Mouse (Mus musculus): ENCODE results near the gene Gm42742. TPM values are rescaled to one million over a fixed set of nuclear protein-coding genes. Genes with fewer than 3 reads are reported as not detected.

The Gm42742 gene
- 3.3 TPM for polyA plus RNA-seq (2015; fragmentation: Illumina TruSeq; extraction: RNeasy Lipid Tissue Mini Kit (QIAGEN cat#74804); ENCODE audit: insufficient read depth, low read depth, low replicate concordance)

DNA sequence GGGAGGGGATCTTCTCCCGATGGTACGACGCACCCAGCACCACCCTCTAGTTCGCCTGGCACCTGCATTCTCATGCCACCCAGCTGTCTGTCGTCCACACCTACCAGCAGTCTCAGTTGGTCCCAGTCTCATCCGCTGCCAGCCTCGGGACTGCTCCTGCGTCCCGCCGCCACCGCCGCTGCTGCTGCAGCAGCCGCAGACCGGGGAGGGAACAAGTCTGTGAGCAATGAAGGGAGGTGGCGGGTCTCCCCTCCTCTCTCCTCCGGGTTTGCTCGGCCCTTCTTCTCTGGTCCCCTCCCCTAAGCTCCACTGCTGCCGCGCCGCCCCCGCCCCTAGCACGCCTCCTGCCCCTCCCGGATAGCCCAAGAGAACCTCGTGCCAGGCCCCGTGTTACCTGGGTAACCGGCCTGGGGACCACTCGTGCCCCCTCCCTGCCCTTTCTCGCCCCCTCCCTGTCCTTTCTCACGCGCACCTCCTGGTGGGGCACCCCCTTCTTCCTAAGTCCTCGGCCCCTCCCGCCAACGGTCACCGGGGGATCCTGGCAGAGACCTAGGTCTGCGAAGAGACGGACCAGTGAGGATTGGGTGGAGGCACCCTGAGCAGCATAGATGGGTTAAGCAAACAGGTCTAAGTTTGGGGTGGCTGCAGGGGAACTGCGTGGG is at the start of gene Gm42742, which contains the start of gene Prrt2:
Gene Gm42742, minus strand, starts transcription at position 197 of the 662 bp plus-strand sequence.
Gene Prrt2, minus strand, starts transcription at position 311 of the 662 bp plus-strand sequence.

DNA sequence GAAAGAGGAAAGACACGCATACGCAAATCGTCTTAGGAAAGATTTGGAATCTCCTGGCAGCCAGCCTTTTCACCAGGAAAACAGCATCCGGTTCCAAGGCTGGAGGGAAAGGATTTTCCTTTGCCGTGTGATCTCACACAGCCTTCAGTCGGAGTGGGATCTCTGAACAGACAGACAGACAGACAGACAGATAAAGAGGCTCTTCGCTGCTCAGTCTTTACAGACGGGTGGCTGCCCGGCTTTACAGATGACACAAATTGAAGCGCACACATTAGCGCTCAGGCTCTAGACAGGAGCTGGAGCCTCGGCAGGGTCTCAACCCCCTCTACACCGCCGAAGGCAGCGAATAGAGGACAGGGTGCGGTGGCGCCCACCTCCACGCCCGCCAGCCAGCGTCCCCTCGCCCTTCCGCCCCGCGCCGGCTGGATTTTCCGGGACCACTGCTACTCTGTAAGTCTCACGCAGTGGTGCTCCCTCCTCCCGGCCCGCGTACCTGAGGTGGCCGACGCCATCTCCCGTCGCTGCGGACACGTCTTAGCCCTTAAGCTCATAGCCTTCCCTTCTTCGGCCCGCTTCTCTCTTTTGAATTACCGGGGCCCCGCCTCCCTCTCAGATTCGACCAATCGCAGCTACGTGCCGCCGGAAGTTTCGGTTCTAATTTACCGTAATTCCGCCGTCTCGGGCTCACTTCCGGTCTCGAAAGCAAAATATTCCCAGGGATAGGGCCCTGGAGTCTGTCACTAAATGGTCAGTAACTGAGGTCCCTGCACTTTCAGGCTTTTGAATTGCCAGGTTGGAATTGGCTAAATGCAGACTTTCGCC is 21.2 kb upstream of the Gm42742 start, which contains the start of gene Kif22:
Gene Kif22, minus strand, starts transcription at position 621 of the 822 bp plus-strand sequence.

DNA sequence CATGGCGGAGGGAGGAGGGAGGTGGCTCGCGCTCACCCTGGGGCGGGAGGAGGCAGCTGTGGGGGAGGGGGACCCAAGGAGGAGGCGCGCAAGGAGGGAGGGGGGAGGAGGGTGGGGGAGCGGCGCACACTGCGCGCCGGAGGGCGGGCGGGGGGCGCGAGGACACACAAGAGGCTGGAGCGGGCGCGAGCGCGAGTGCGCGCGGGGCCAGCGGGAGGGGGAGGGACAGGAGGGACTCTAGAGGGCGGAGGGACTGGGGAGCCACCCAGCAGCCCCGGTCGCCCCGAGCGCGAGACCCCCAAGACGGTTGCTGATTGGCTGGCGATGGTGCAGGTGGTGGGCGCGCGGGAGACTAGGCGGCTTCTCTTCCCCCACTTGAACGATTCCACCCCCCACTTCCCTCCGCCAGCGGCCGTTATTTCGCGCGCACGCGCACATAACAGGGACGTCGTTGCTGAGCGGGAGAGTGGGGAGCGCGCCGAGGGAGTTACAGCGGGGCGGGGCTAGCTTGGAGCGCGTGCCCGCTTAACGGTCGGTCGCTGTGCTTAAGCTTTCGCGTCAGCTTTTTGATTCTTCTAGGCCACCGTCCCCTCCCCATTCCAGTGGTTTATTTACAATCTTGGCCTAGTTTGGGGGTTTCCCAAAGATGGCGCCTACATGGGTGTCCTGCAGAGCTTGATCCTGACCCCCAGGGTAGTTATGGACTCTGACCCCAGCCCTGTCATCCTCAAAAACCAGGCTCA is 6.3 kb upstream of the Gm42742 start, which contains the start of gene Maz:
Gene Maz, minus strand, starts transcription at position 54 of the 743 bp plus-strand sequence.

DNA sequence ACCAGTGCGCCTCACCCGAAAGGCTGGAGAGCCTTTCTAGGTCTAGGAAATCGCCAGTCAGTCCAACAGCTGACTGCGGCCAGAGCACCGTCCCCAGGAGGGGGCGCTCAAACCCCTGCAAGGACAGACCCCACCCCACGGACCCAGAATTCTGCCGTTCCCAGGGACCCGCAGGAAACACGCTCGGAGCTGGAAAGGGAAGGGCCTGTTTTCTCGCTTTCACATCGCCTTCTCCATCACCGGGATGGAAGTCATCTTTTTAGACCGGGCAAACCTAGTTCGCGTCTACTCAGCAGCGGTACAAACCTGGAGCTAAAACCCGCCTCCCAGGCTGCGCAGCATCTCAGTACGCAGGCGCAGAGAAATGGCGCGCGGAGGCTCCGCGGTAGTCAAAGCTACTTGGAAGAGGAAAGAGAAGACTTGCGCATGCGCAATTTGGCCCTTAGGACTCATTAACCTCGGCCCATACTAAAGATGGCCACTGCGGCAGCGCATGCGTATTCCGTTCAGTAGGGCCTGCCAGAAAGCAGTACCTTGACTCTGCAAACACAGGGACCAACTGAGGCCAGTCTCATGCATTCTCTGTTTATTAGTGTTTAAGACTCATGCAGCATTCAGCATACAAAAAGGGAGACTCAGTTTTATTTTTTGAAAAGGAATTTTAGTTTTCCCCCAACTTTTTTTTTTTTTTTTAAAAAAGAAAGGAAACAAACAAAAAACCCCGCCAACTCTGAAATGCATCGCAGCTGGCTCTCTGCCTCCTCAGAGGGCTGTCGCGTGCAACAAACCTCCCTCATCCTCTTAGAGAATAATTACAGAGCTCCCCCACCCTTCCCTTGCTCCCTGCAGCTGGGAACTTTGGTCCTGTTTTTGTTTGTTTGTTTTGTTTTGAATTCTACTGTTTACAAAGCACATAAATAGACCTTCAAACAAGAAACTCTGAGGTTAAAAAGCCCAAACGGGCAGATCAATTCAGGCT is 3.6 kb downstream of the Gm42742 start, which contains the start of gene Pagr1a:
Gene Pagr1a, minus strand, starts transcription at position 382 of the 979 bp plus-strand sequence.

DNA sequence TGATC is 4.6 kb downstream of the Gm42742 start, which contains the start of gene Pagr1b:
Gene Pagr1b, minus strand, starts transcription at position 4 of the 5 bp plus-strand sequence.

GRCm38 (mm10) chr7:127014320-127014719 is 6.6 kb downstream of the Gm42742 start, which contains the start of gene Mvp:
Gene Mvp, minus strand, starts transcription at chr7:127014621.

DNA sequence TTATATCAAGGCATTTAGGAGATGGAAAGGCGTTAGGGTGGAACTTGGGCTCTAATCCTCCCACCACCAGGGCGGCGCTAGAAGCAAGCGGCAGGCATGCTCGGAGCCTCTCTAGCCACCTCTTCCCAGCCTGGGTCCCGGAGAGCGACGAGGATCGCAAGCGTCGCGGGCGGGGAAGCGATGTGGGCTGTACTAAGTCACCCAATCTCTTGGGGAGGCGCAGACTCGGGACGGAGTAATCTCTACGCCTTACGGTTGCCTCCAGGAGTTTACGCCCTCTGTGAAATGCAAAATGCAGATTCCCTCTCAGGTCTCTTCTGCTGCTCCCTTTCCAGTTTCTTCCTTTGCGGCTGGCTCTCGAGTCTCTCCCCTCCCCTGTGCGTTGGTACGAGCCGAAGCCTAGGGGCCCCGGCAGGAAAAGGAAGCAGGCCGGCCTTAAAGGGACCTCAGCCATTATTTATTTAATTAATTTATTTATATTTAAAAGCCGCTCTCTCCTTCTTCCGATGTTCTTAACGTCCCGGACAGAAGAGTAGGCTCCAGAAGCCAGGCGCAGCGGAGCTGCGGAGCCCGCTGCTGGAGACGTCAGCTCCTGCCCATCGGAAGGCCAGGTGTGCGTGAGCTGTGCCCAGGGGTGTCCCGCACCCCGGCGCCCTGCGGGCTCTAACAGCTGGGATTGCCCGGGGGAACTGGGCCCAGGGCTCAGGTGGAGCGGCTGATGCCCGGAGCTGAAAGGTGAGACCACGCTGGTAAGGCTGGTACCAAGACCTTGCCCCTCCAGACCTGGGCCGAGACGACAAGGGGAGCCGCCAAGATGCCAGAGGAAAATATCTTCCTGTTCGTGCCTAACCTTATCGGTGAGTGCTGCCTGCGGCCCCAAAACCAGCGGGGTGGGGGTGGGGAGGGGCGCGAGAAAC is 44.7 kb downstream of the Gm42742 start, which contains the start of gene Cdiptos:
Gene Cdiptos, minus strand, starts transcription at position 149 of the 917 bp plus-strand sequence.

DNA sequence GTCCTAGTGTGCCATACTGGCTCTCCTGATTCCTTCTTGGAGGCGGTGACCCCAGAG is 45.2 kb downstream of the Gm42742 start, which contains the start of gene Cdipt:
Gene Cdipt, plus strand, starts transcription at position 22 of the 57 bp plus-strand sequence.

Other genes starting within 250 kb of the Gm42742 start
- gene Ypel3, start 244.1 kb downstream of the Gm42742 start, polyA plus RNA-seq (2015; fragmentation: Illumina TruSeq; extraction: RNeasy Lipid Tissue Mini Kit (QIAGEN cat#74804); ENCODE audit: insufficient read depth, low read depth, low replicate concordance) = 86.3 TPM
- 1.9 TPM for gene Tbx6, start 239.6 kb downstream of the Gm42742 start, polyA plus RNA-seq (2015; fragmentation: Illumina TruSeq; extraction: RNeasy Lipid Tissue Mini Kit (QIAGEN cat#74804); ENCODE audit: insufficient read depth, low read depth, low replicate concordance)
- 30.4 TPM for gene Ppp4c, start 228.6 kb downstream of the Gm42742 start, polyA plus RNA-seq (2015; fragmentation: Illumina TruSeq; extraction: RNeasy Lipid Tissue Mini Kit (QIAGEN cat#74804); ENCODE audit: insufficient read depth, low read depth, low replicate concordance)
- 3.8 TPM for gene Fam57b, start 223.4 kb downstream of the Gm42742 start, polyA plus RNA-seq (2015; fragmentation: Illumina TruSeq; extraction: RNeasy Lipid Tissue Mini Kit (QIAGEN cat#74804); ENCODE audit: insufficient read depth, low read depth, low replicate concordance)
- not detected for gene 4930451I11Rik, start 189.5 kb downstream of the Gm42742 start, polyA plus RNA-seq (2015; fragmentation: Illumina TruSeq; extraction: RNeasy Lipid Tissue Mini Kit (QIAGEN cat#74804); ENCODE audit: insufficient read depth, low read depth, low replicate concordance)
- gene Doc2a, start 173.7 kb downstream of the Gm42742 start, polyA plus RNA-seq (2015; fragmentation: Illumina TruSeq; extraction: RNeasy Lipid Tissue Mini Kit (QIAGEN cat#74804); ENCODE audit: insufficient read depth, low read depth, low replicate concordance) = not detected
- gene Hirip3, start 159.1 kb downstream of the Gm42742 start, polyA plus RNA-seq (2015; fragmentation: Illumina TruSeq; extraction: RNeasy Lipid Tissue Mini Kit (QIAGEN cat#74804); ENCODE audit: insufficient read depth, low read depth, low replicate concordance) = 4.6 TPM
- 12.9 TPM for gene Ino80e, start 158.7 kb downstream of the Gm42742 start, polyA plus RNA-seq (2015; fragmentation: Illumina TruSeq; extraction: RNeasy Lipid Tissue Mini Kit (QIAGEN cat#74804); ENCODE audit: insufficient read depth, low read depth, low replicate concordance)
- gene Taok2, start 136.4 kb downstream of the Gm42742 start, polyA plus RNA-seq (2015; fragmentation: Illumina TruSeq; extraction: RNeasy Lipid Tissue Mini Kit (QIAGEN cat#74804); ENCODE audit: insufficient read depth, low read depth, low replicate concordance) = 31.1 TPM
- gene Tmem219, start 98.2 kb downstream of the Gm42742 start, polyA plus RNA-seq (2015; fragmentation: Illumina TruSeq; extraction: RNeasy Lipid Tissue Mini Kit (QIAGEN cat#74804); ENCODE audit: insufficient read depth, low read depth, low replicate concordance) = 29.4 TPM
- gene Kctd13, start 92.2 kb downstream of the Gm42742 start, polyA plus RNA-seq (2015; fragmentation: Illumina TruSeq; extraction: RNeasy Lipid Tissue Mini Kit (QIAGEN cat#74804); ENCODE audit: insufficient read depth, low read depth, low replicate concordance) = 3.6 TPM
- gene Asphd1, start 71.5 kb downstream of the Gm42742 start, polyA plus RNA-seq (2015; fragmentation: Illumina TruSeq; extraction: RNeasy Lipid Tissue Mini Kit (QIAGEN cat#74804); ENCODE audit: insufficient read depth, low read depth, low replicate concordance) = 3.6 TPM
- 17.7 TPM for gene Sez6l2, start 70.5 kb downstream of the Gm42742 start, polyA plus RNA-seq (2015; fragmentation: Illumina TruSeq; extraction: RNeasy Lipid Tissue Mini Kit (QIAGEN cat#74804); ENCODE audit: insufficient read depth, low read depth, low replicate concordance)
- gene Cdipt, start 45.2 kb downstream of the Gm42742 start, polyA plus RNA-seq (2015; fragmentation: Illumina TruSeq; extraction: RNeasy Lipid Tissue Mini Kit (QIAGEN cat#74804); ENCODE audit: insufficient read depth, low read depth, low replicate concordance) = 28.6 TPM
- gene Cdiptos, start 45.0 kb downstream of the Gm42742 start, polyA plus RNA-seq (2015; fragmentation: Illumina TruSeq; extraction: RNeasy Lipid Tissue Mini Kit (QIAGEN cat#74804); ENCODE audit: insufficient read depth, low read depth, low replicate concordance) = 1.6 TPM
- gene Mvp, start 6.5 kb downstream of the Gm42742 start, polyA plus RNA-seq (2015; fragmentation: Illumina TruSeq; extraction: RNeasy Lipid Tissue Mini Kit (QIAGEN cat#74804); ENCODE audit: insufficient read depth, low read depth, low replicate concordance) = 10.7 TPM
- gene Pagr1b, start 4.6 kb downstream of the Gm42742 start, polyA plus RNA-seq (2015; fragmentation: Illumina TruSeq; extraction: RNeasy Lipid Tissue Mini Kit (QIAGEN cat#74804); ENCODE audit: insufficient read depth, low read depth, low replicate concordance) = not detected
- 17.2 TPM for gene Pagr1a, start 3.7 kb downstream of the Gm42742 start, polyA plus RNA-seq (2015; fragmentation: Illumina TruSeq; extraction: RNeasy Lipid Tissue Mini Kit (QIAGEN cat#74804); ENCODE audit: insufficient read depth, low read depth, low replicate concordance)
- gene Prrt2, start 114 bp upstream of the Gm42742 start, polyA plus RNA-seq (2015; fragmentation: Illumina TruSeq; extraction: RNeasy Lipid Tissue Mini Kit (QIAGEN cat#74804); ENCODE audit: insufficient read depth, low read depth, low replicate concordance) = 0.76 TPM
- 33.7 TPM for gene Maz, start 5.9 kb upstream of the Gm42742 start, polyA plus RNA-seq (2015; fragmentation: Illumina TruSeq; extraction: RNeasy Lipid Tissue Mini Kit (QIAGEN cat#74804); ENCODE audit: insufficient read depth, low read depth, low replicate concordance)
- gene Kif22, start 21.4 kb upstream of the Gm42742 start, polyA plus RNA-seq (2015; fragmentation: Illumina TruSeq; extraction: RNeasy Lipid Tissue Mini Kit (QIAGEN cat#74804); ENCODE audit: insufficient read depth, low read depth, low replicate concordance) = 0.39 TPM
- gene Zg16, start 66.2 kb upstream of the Gm42742 start, polyA plus RNA-seq (2015; fragmentation: Illumina TruSeq; extraction: RNeasy Lipid Tissue Mini Kit (QIAGEN cat#74804); ENCODE audit: insufficient read depth, low read depth, low replicate concordance) = 25,813 TPM
- 2.4 TPM for gene AI467606, start 70.3 kb upstream of the Gm42742 start, polyA plus RNA-seq (2015; fragmentation: Illumina TruSeq; extraction: RNeasy Lipid Tissue Mini Kit (QIAGEN cat#74804); ENCODE audit: insufficient read depth, low read depth, low replicate concordance)
- gene Qprt, start 101.1 kb upstream of the Gm42742 start, polyA plus RNA-seq (2015; fragmentation: Illumina TruSeq; extraction: RNeasy Lipid Tissue Mini Kit (QIAGEN cat#74804); ENCODE audit: insufficient read depth, low read depth, low replicate concordance) = 0.54 TPM
- 0.24 TPM for gene Spn, start 116.7 kb upstream of the Gm42742 start, polyA plus RNA-seq (2015; fragmentation: Illumina TruSeq; extraction: RNeasy Lipid Tissue Mini Kit (QIAGEN cat#74804); ENCODE audit: insufficient read depth, low read depth, low replicate concordance)
- 10.8 TPM for gene Cd2bp2, start 175.0 kb upstream of the Gm42742 start, polyA plus RNA-seq (2015; fragmentation: Illumina TruSeq; extraction: RNeasy Lipid Tissue Mini Kit (QIAGEN cat#74804); ENCODE audit: insufficient read depth, low read depth, low replicate concordance)
- 7.0 TPM for gene Tbc1d10b, start 187.4 kb upstream of the Gm42742 start, polyA plus RNA-seq (2015; fragmentation: Illumina TruSeq; extraction: RNeasy Lipid Tissue Mini Kit (QIAGEN cat#74804); ENCODE audit: insufficient read depth, low read depth, low replicate concordance)
- 1.5 TPM for gene Mylpf, start 187.8 kb upstream of the Gm42742 start, polyA plus RNA-seq (2015; fragmentation: Illumina TruSeq; extraction: RNeasy Lipid Tissue Mini Kit (QIAGEN cat#74804); ENCODE audit: insufficient read depth, low read depth, low replicate concordance)
- gene Zfp553, start 212.0 kb upstream of the Gm42742 start, polyA plus RNA-seq (2015; fragmentation: Illumina TruSeq; extraction: RNeasy Lipid Tissue Mini Kit (QIAGEN cat#74804); ENCODE audit: insufficient read depth, low read depth, low replicate concordance) = 2.2 TPM
- gene Sept1, start 212.0 kb upstream of the Gm42742 start, polyA plus RNA-seq (2015; fragmentation: Illumina TruSeq; extraction: RNeasy Lipid Tissue Mini Kit (QIAGEN cat#74804); ENCODE audit: insufficient read depth, low read depth, low replicate concordance) = 2.8 TPM
- 8.5 TPM for gene Zfp771, start 223.2 kb upstream of the Gm42742 start, polyA plus RNA-seq (2015; fragmentation: Illumina TruSeq; extraction: RNeasy Lipid Tissue Mini Kit (QIAGEN cat#74804); ENCODE audit: insufficient read depth, low read depth, low replicate concordance)
- 12.0 TPM for gene Dctpp1, start 239.6 kb upstream of the Gm42742 start, polyA plus RNA-seq (2015; fragmentation: Illumina TruSeq; extraction: RNeasy Lipid Tissue Mini Kit (QIAGEN cat#74804); ENCODE audit: insufficient read depth, low read depth, low replicate concordance)

All from pancreas, adult 10 weeks (tissue).